Mouse (Mus musculus): ENCODE results near the gene Cald1. TPM values are rescaled to one million over a fixed set of nuclear protein-coding genes. Genes with fewer than 3 reads are reported as not detected.

Gene Cald1
- polyA plus RNA-seq, 1 experiment = 403 TPM

GRCm38 (mm10) chr6:34719141-34719680 lies 120.9 kb downstream of the Cald1 start:
- Histone ChIP-seq H3K9me3 (replicated peaks; ENCODE audit: control insufficient read depth, insufficient read depth, low read length, poor library complexity, severe bottlenecking) (peaks cover 2% of the 10 kb centered on the region; the same call in 1 of the 2 replicates), H3K36me3 (ENCODE audit: control insufficient read depth, insufficient read depth, low read length, poor library complexity, severe bottlenecking) (no peaks in the 10 kb centered on the region), H3K27ac (ENCODE audit: insufficient read depth, low read length) (no peak overlapping the region), H3K27me3 (ENCODE audit: control insufficient read depth, insufficient read depth, low read length, poor library complexity, severe bottlenecking) (no peaks in the 10 kb centered on the region), H3K4me1 (ENCODE audit: control insufficient read depth, insufficient read depth, low read length) (peaks cover 2% of the 10 kb centered on the region), H3K9ac (ENCODE audit: low read depth, poor library complexity, severe bottlenecking) (no peak overlapping the region), H3K4me3 (ENCODE audit: low read depth, low read length) (no peak overlapping the region)
- no peak for TF ChIP-seq POLR2A (IDR thresholded peaks at IDR 0.05; ENCODE audit: insufficient read depth, low read length)
- TF ChIP-seq EP300 (IDR thresholded peaks at IDR 0.05; ENCODE audit: insufficient read depth, low read depth, low read length) = no peak
- TF ChIP-seq CTCF (IDR thresholded peaks at IDR 0.05; ENCODE audit: low read depth, low read length) = no peak

- H3K27ac ChIP-seq (ENCODE audit: insufficient read depth, low read length) = no peak overlapping the region
- H3K9me3 ChIP-seq (replicated peaks; ENCODE audit: control insufficient read depth, insufficient read depth, low read length, poor library complexity, severe bottlenecking) = peaks cover 4% of the 10 kb centered on the region; the same call in 1 of the 2 replicates
- H3K4me3 ChIP-seq (ENCODE audit: low read depth, low read length) = no peak overlapping the region
- no peak for TF ChIP-seq POLR2A (IDR thresholded peaks at IDR 0.05; ENCODE audit: insufficient read depth, low read length)
- TF ChIP-seq EP300 (IDR thresholded peaks at IDR 0.05; ENCODE audit: insufficient read depth, low read depth, low read length) = no peak
- no peak for TF ChIP-seq CTCF (IDR thresholded peaks at IDR 0.05; ENCODE audit: low read depth, low read length)
- H3K9ac ChIP-seq (ENCODE audit: low read depth, poor library complexity, severe bottlenecking) = no peak overlapping the region
- no peaks in the 10 kb centered on the region for H3K36me3 ChIP-seq (ENCODE audit: control insufficient read depth, insufficient read depth, low read length, poor library complexity, severe bottlenecking)
- H3K27me3 ChIP-seq (ENCODE audit: control insufficient read depth, insufficient read depth, low read length, poor library complexity, severe bottlenecking) = no peaks in the 10 kb centered on the region
- H3K4me1 ChIP-seq (ENCODE audit: control insufficient read depth, insufficient read depth, low read length) = peaks cover 2% of the 10 kb centered on the region
Measured at GRCm38 (mm10) chr6:34720447-34720846, 122.1 kb downstream of the Cald1 start.

- Histone ChIP-seq H3K27me3 (ENCODE audit: control insufficient read depth, insufficient read depth, low read length, poor library complexity, severe bottlenecking) (no peaks in the 10 kb centered on the region; the same call in 1 of the 2 replicates), H3K9ac (ENCODE audit: low read depth, poor library complexity, severe bottlenecking) (no peak overlapping the region), H3K9me3 (replicated peaks; ENCODE audit: control insufficient read depth, insufficient read depth, low read length, poor library complexity, severe bottlenecking) (peaks cover 4% of the 10 kb centered on the region; the same call in 1 of the 2 replicates), H3K4me1 (ENCODE audit: control insufficient read depth, insufficient read depth, low read length) (peaks cover 2% of the 10 kb centered on the region), H3K4me3 (ENCODE audit: low read depth, low read length) (no peak overlapping the region), H3K27ac (ENCODE audit: insufficient read depth, low read length) (no peak overlapping the region), H3K36me3 (ENCODE audit: control insufficient read depth, insufficient read depth, low read length, poor library complexity, severe bottlenecking) (no peaks in the 10 kb centered on the region)
- TF ChIP-seq CTCF (IDR thresholded peaks at IDR 0.05; ENCODE audit: low read depth, low read length) (no peak), EP300 (IDR thresholded peaks at IDR 0.05; ENCODE audit: insufficient read depth, low read depth, low read length) (no peak), POLR2A (IDR thresholded peaks at IDR 0.05; ENCODE audit: insufficient read depth, low read length) (no peak)
Measured at GRCm38 (mm10) chr6:34721740-34722139, 123.4 kb downstream of the Cald1 start.

GRCm38 (mm10) chr6:34722660-34723059 lies 124.4 kb downstream of the Cald1 start:
- H3K9me3 ChIP-seq (replicated peaks; ENCODE audit: control insufficient read depth, insufficient read depth, low read length, poor library complexity, severe bottlenecking) = peaks cover 4% of the 10 kb centered on the region; the same call in 1 of the 2 replicates
- peaks cover 3% of the 10 kb centered on the region for H3K4me1 ChIP-seq (ENCODE audit: control insufficient read depth, insufficient read depth, low read length)
- no peak overlapping the region for H3K27ac ChIP-seq (ENCODE audit: insufficient read depth, low read length)
- no peaks in the 10 kb centered on the region for H3K36me3 ChIP-seq (ENCODE audit: control insufficient read depth, insufficient read depth, low read length, poor library complexity, severe bottlenecking)
- no peak overlapping the region for H3K9ac ChIP-seq (ENCODE audit: low read depth, poor library complexity, severe bottlenecking)
- no peak overlapping the region for H3K4me3 ChIP-seq (ENCODE audit: low read depth, low read length)
- no peaks in the 10 kb centered on the region; the same call in 1 of the 2 replicates for H3K27me3 ChIP-seq (ENCODE audit: control insufficient read depth, insufficient read depth, low read length, poor library complexity, severe bottlenecking)
- TF ChIP-seq EP300 (IDR thresholded peaks at IDR 0.05; ENCODE audit: insufficient read depth, low read depth, low read length) (no peak), POLR2A (IDR thresholded peaks at IDR 0.05; ENCODE audit: insufficient read depth, low read length) (no peak), CTCF (IDR thresholded peaks at IDR 0.05; ENCODE audit: low read depth, low read length) (no peak)

GRCm38 (mm10) chr6:34723250-34723904 lies 125.1 kb downstream of the Cald1 start:
- Histone ChIP-seq H3K9me3 (replicated peaks; ENCODE audit: control insufficient read depth, insufficient read depth, low read length, poor library complexity, severe bottlenecking) (peaks cover 4% of the 10 kb centered on the region; the same call in 1 of the 2 replicates), H3K36me3 (ENCODE audit: control insufficient read depth, insufficient read depth, low read length, poor library complexity, severe bottlenecking) (no peaks in the 10 kb centered on the region), H3K9ac (ENCODE audit: low read depth, poor library complexity, severe bottlenecking) (no peak overlapping the region), H3K4me3 (ENCODE audit: low read depth, low read length) (no peak overlapping the region), H3K27ac (ENCODE audit: insufficient read depth, low read length) (no peak overlapping the region), H3K27me3 (ENCODE audit: control insufficient read depth, insufficient read depth, low read length, poor library complexity, severe bottlenecking) (no peaks in the 10 kb centered on the region; the same call in 1 of the 2 replicates), H3K4me1 (ENCODE audit: control insufficient read depth, insufficient read depth, low read length) (peaks cover 3% of the 10 kb centered on the region)
- no peak for TF ChIP-seq EP300 (IDR thresholded peaks at IDR 0.05; ENCODE audit: insufficient read depth, low read depth, low read length)

- Histone ChIP-seq H3K9ac (ENCODE audit: low read depth, poor library complexity, severe bottlenecking) (no peak overlapping the region), H3K27me3 (ENCODE audit: control insufficient read depth, insufficient read depth, low read length, poor library complexity, severe bottlenecking) (no peaks in the 10 kb centered on the region; the same call in 1 of the 2 replicates), H3K9me3 (replicated peaks; ENCODE audit: control insufficient read depth, insufficient read depth, low read length, poor library complexity, severe bottlenecking) (peaks cover 8% of the 10 kb centered on the region; the same call in 1 of the 2 replicates), H3K27ac (ENCODE audit: insufficient read depth, low read length) (no peak overlapping the region), H3K4me3 (ENCODE audit: low read depth, low read length) (no peak overlapping the region), H3K36me3 (ENCODE audit: control insufficient read depth, insufficient read depth, low read length, poor library complexity, severe bottlenecking) (no peaks in the 10 kb centered on the region), H3K4me1 (ENCODE audit: control insufficient read depth, insufficient read depth, low read length) (peaks cover 2% of the 10 kb centered on the region)
- TF ChIP-seq CTCF (IDR thresholded peaks at IDR 0.05; ENCODE audit: low read depth, low read length) (no peak), EP300 (IDR thresholded peaks at IDR 0.05; ENCODE audit: insufficient read depth, low read depth, low read length) (no peak), POLR2A (IDR thresholded peaks at IDR 0.05; ENCODE audit: insufficient read depth, low read length) (no peak)
Measured at GRCm38 (mm10) chr6:34725660-34726059, 127.4 kb downstream of the Cald1 start.

Measured in ES-Bruce4 (cell line).